Mouse (Mus musculus) c-Kit-positive CD71-positive TER-119-negative erythroid progenitor cells, embryonic 14.5 days (primary cell): ENCODE measurements around the gene Olfr223.
"Not testable (repeated sequence)": the region's sequence is repeated elsewhere in the genome, so short reads cannot be mapped to it uniquely, and the experiment has no call there.

Experiments
- DNase-seq: peaks from one replicate; pipeline ENCODE4 v3.0.0-alpha.2; 2013; ENCODE audit warnings: low read depth

Olfr223 gene

GRCm38 (mm10) chr11:59593189-59593588 is at the start of gene Olfr223:
Olfr223 (minus strand) TSS chr11:59593289.
- no peak for DNase-seq

GRCm38 (mm10) chr11:59642420-59642819 is 49.3 kb upstream of the Olfr223 start:
- no peak for DNase-seq

- DNase-seq = no peak
Measured at GRCm38 (mm10) chr11:59641227-59641626, 48.1 kb upstream of the Olfr223 start.

GRCm38 (mm10) chr11:59639957-59640643 is 47.0 kb upstream of the Olfr223 start:
- no peak for DNase-seq

GRCm38 (mm10) chr11:59636695-59637414 is 43.8 kb upstream of the Olfr223 start:
- no peak for DNase-seq

- no peak for DNase-seq
Measured at GRCm38 (mm10) chr11:59635821-59636694, 43.0 kb upstream of the Olfr223 start.

- DNase-seq = no peak
Measured at GRCm38 (mm10) chr11:59635251-59635795, 42.2 kb upstream of the Olfr223 start.

- no peak for DNase-seq
Measured at GRCm38 (mm10) chr11:59634001-59634660, 41.0 kb upstream of the Olfr223 start.

- DNase-seq = peak; percentile 45
Measured at GRCm38 (mm10) chr11:59633037-59633436, 39.9 kb upstream of the Olfr223 start.

GRCm38 (mm10) chr11:59631980-59632379 is 38.9 kb upstream of the Olfr223 start:
- no peak for DNase-seq

GRCm38 (mm10) chr11:59629871-59630270 is 36.8 kb upstream of the Olfr223 start:
- DNase-seq = no peak

- no peak for DNase-seq
Measured at GRCm38 (mm10) chr11:59628177-59628576, 35.1 kb upstream of the Olfr223 start.

GRCm38 (mm10) chr11:59626192-59626591 is 33.1 kb upstream of the Olfr223 start:
- DNase-seq = no peak

GRCm38 (mm10) chr11:59624017-59624630 is 31.0 kb upstream of the Olfr223 start:
- peak; percentile 35 for DNase-seq

GRCm38 (mm10) chr11:59622214-59622613 is 29.1 kb upstream of the Olfr223 start:
- no peak for DNase-seq

GRCm38 (mm10) chr11:59616986-59617385 is 23.9 kb upstream of the Olfr223 start:
- not testable (repeated sequence) for DNase-seq

- DNase-seq = no peak
Measured at GRCm38 (mm10) chr11:59614120-59614519, 21.0 kb upstream of the Olfr223 start.

GRCm38 (mm10) chr11:59611646-59612045 is 18.6 kb upstream of the Olfr223 start:
- no peak for DNase-seq

GRCm38 (mm10) chr11:59602287-59602686 is 9.2 kb upstream of the Olfr223 start:
- no peak for DNase-seq

GRCm38 (mm10) chr11:59600872-59601271 is 7.8 kb upstream of the Olfr223 start:
- DNase-seq = no peak

- DNase-seq = no peak
Measured at GRCm38 (mm10) chr11:59599211-59599610, 6.1 kb upstream of the Olfr223 start.
